Mouse (Mus musculus) spleen, adult 2 months (tissue): Measurements from ENCODE around the gene Cygb.

Experiments used
- CTCF ChIP-seq: fragments of 200-500 bp; IDR thresholded peaks from 2 replicates; pipeline ENCODE4 v1.5.1; 2011; ENCODE audit warnings: mild to moderate bottlenecking, inconsistent platforms; ENCODE audit not compliant: insufficient read depth, insufficient read length, insufficient replicate concordance; ENCODE audit errors: extremely low read depth
- POLR2A ChIP-seq: fragments of 200-500 bp; IDR thresholded peaks from 2 replicates; pipeline ENCODE4 v1.6.1; 2011; ENCODE audit warnings: low read depth, low read length, inconsistent platforms

DNA sequence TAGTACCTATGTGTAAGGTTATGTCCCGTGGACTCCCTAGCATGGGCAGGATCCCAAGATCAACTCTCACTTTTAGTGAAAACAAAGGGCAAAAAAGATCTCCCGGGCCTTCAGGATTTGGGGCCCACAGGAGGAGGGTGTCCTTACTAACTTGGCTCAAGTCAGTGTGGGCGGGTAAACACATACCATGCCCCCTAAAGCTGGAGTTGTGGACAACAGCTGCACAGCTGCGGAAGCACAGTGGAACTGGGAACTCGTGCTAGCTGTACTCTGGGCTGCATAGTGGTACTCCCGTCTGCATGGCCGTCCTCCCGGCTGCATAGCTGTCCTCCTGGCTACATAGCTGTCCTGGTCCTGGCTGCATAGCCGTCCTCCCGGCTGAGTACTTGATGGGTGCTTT lies 4.1 kb upstream of the Cygb start:
- TF ChIP-seq CTCF = no peak
- no peak for TF ChIP-seq POLR2A
